16 mouse cellular contexts compared by ENCODE assay signal in genomic region chr17:15167927-15168326, GRCm38 (mm10).
"Had no signal": no experiment of that assay in that cellular context is flagged by ENCODE, and none has a peak within 500 bp of the region (broad histone marks: within the 10 kb centered on the region; RNA-seq: fewer than 3 reads in every experiment).

No protein-coding gene starts in this region.

- H3K4me3 ChIP-seq: neural tube, embryonic 12.5 days; neural tube, embryonic 13.5 days; neural tube, embryonic 15.5 days; stomach, embryonic 15.5 days had no signal

- H3K4me1 ChIP-seq: neural tube, embryonic 12.5 days; neural tube, embryonic 13.5 days; neural tube, embryonic 15.5 days; stomach, embryonic 15.5 days had no signal

- H3K9ac ChIP-seq: neural tube, embryonic 12.5 days; neural tube, embryonic 13.5 days; neural tube, embryonic 15.5 days; stomach, embryonic 15.5 days had no signal

- H3K27me3 ChIP-seq: neural tube, embryonic 12.5 days; neural tube, embryonic 13.5 days; neural tube, embryonic 15.5 days; stomach, embryonic 15.5 days had no signal

- H3K4me2 ChIP-seq: neural tube, embryonic 12.5 days; neural tube, embryonic 13.5 days; neural tube, embryonic 15.5 days; stomach, embryonic 15.5 days had no signal

- H3K36me3 ChIP-seq: neural tube, embryonic 12.5 days; neural tube, embryonic 13.5 days; neural tube, embryonic 15.5 days; stomach, embryonic 15.5 days had no signal

- H3K27ac ChIP-seq: neural tube, embryonic 12.5 days; neural tube, embryonic 13.5 days; neural tube, embryonic 15.5 days; stomach, embryonic 15.5 days; stomach, postnatal 0 days had no signal

- H3K9me3 ChIP-seq: neural tube, embryonic 12.5 days; neural tube, embryonic 13.5 days; neural tube, embryonic 15.5 days; stomach, embryonic 15.5 days had no signal

- DNase-seq: retina, postnatal 1 day; right cerebral cortex, adult 18-20 months; right cerebral cortex, postnatal 14 days; right cerebral cortex, postnatal 4 days; spleen, adult 18-20 months; thymus, adult 18-20 months; thymus, adult 2 months; thymus, postnatal 14 days; thymus, postnatal 25 days; thymus, postnatal 36 days; thymus, postnatal 4 days had no signal
